Mouse (Mus musculus) thymus, postnatal 25 days (tissue): Measurements from ENCODE around the gene Cav2.

Experiments used
- DNase-seq: peaks from one replicate; pipeline ENCODE4 v3.0.0; 2022

The Cav2 gene

GRCm38 (mm10) chr6:17314659-17315616 lies 34.0 kb downstream of the Cav2 start:
- DNase-seq: no peak

DNA sequence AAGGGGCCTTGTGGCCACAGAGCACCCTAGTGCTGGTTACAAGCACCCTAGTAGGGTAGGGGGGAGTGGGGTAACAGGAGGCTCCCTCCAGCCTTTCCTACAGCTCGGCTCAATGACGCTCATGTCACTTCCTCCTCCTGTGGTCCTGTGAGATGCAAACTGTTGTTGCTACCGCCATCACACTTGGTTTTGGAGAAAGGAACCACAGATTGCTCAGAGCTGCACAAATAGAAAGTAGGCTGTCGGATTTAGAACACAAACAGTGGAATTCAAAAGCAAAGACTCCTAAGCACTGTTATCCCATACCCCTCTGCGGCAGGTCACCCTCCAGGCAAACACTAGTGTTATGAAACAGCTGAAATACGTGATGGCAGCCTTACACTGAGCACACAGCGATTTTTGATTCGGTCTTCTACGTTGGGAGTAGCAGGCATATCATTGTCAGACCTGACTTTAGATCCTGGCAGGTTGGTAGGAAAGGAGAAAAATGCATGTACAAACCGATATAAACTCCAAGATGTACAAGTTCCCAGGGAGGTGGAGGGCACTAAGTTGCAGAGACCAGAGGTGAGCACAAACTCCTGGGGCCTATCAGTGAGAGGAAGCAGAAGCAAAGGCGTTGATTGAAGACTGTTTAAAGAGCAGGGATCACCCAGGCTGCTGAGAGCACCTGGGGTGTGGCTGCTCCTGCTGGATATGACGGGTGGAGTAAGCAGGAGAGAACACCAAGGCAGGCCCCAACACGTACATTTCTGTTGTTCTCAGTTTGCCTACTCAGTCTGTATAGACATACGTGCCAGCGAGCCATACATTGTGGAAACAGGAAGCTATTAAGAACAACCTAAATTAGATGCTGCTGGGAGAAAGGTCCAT lies 35.5 kb downstream of the Cav2 start:
- DNase-seq: no peak

DNA sequence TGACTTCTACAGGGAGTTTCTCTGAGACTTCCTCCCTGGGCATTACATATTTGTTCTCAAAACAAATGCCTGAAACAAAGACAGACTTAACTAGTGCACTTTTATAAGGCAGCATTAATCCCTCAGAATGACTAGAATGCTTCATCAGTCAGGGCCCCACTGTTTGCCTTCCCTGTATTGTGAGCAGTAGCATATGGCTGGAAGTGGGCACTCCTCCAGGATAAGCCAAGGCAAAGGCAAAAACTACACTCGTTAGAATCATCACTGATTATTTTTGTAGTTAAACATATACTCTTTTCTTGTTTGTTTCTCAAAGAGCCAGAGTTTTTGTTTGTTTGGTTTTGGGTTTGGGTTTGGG lies 36.2 kb downstream of the Cav2 start:
- no peak for DNase-seq

DNA sequence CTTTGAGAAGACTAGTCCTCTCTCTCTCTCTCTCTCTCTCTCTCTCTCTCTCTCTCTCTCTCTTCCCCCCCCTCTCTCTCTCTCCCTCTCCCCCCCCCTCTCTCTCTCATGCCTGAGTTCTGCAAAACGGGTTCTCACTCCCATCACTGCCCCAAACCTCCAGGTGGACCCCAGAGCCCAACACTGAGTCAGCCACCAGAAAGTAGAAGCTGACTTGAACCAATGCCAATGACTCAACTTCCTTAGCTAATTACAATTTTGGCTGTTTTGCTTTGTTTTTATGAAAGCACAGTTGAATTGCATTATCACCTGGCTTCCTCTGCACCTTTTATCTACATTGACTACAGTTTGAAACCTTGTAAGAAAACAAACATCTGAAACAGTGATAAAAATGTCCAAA lies 37.0 kb downstream of the Cav2 start:
- no peak for DNase-seq

GRCm38 (mm10) chr6:17321976-17322375 lies 41.0 kb downstream of the Cav2 start:
- DNase-seq: no peak

- DNase-seq: no peak
Measured at GRCm38 (mm10) chr6:17327216-17327615, 46.2 kb downstream of the Cav2 start.

GRCm38 (mm10) chr6:17329801-17330200 lies 48.8 kb downstream of the Cav2 start:
- DNase-seq: no peak

DNA sequence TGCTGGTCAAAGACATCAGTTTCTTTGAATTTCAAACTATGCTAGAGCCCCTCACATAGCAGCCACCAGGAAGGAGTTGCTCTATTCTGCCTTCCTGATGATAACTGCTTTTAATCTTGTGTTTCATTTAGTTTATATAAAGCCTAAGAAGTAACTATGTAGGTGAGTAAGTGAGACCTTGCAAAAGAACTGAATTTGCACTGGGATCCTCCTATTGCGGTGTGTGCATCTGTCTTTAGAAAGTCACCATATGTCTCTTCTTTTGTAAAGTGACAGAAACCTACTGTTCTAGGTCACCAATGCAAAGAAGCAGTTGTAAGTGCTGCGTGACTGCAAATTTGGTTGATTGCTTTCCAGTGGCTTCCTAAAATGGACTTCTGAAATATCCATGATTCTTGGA lies 56.7 kb downstream of the Cav2 start:
- DNase-seq: no peak
